Mouse (Mus musculus): ENCODE data around the gene Vps53. TPM values are rescaled to one million over a fixed set of nuclear protein-coding genes. Genes with fewer than 3 reads are reported as not detected.
A peak's percentile ranks its signal among the peaks of the same experiment; 100 is the strongest.
"Not testable (repeated sequence)": the region's sequence is repeated elsewhere in the genome, so short reads cannot be mapped to it uniquely, and the experiment has no call there.

The Vps53 gene
- total RNA-seq, 2 experiments from 2014 or later: 78.3 to 81.6 TPM

DNA sequence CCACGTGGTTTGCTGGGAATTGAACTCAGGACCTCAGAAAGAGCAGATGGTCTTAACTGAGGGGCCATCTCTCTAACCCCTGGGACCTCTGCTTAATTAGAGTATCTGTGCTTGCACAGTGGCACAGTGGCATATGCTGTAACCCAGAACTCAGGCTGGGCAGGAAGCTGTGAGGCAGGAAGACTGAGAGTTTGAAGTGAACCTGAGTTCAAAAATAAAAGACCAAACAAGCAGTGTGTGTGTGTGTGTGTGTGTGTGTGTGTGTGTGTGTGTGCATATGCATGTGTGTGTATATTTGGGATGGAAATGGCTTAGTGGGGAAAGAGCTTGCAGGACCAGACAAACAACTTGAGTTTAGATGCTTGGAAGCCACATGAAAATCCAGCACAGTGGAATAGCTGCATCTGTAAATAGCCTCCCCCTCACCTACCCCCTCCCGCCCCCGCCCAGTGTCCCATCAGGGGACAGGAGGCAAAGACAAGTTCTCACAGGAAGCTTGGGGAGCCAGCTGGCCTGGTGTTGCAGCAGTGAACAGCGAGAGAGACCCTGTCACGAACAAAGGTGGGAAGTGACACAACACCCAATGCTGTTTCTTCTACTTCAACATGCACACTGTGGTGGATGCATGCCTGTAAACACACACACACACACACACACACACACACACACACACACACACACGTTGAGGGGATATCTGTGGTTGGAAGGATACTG, 141.7 kb downstream of the Vps53 start:
- intact Hi-C loops (cut with DNase I): no loop called here

DNA sequence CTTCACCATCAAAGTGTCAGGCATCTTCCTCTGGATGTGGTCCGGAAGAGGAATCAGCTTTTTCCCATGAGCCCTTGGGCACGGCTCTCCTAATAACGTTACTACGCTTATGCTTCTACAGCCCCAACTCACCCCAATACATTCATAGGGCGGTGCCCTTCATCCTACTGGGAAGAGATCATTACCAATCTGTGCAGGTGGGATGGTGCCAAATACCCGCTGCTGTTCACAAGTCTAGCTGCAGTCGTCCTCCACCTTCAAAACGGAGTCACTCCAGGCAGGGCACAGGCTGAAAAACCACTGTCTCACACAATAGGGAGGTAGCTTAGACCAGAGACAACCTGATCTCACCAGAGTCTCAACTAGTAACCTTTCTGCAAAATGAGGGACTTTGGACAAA, 144.3 kb downstream of the Vps53 start:
- intact Hi-C loops (cut with DNase I): no loop called here
- DNase-seq (ENCODE audit: low spot score in 2 of 2): no peak

More for the DNA sequence above, 141.7 kb downstream of the Vps53 start:
- DNase-seq (ENCODE audit: low spot score in 2 of 2): no peak

DNA sequence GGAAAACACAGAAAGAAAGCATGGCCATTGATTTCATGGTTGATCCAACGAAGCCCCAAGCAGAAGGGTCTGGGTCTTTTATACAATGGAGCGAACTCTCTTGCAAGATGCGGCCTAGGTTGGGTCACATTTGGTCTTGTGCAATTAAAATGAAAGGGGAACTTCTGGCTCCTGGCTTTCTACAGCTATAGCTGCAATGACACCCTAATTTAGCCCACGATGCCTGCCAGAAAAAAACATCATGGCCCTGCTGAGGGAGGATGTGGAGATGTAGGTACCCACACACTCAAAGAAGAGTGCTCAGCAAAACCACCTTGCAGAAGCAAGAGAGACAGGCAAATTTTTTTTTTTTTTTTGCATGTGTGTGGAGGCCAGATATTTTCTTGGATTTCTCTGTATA, 145.6 kb downstream of the Vps53 start:
- peak in 1 of 2 experiments; percentile 62 for DNase-seq (ENCODE audit: low spot score in 2 of 2)
- intact Hi-C loops (cut with DNase I): no loop called here

DNA sequence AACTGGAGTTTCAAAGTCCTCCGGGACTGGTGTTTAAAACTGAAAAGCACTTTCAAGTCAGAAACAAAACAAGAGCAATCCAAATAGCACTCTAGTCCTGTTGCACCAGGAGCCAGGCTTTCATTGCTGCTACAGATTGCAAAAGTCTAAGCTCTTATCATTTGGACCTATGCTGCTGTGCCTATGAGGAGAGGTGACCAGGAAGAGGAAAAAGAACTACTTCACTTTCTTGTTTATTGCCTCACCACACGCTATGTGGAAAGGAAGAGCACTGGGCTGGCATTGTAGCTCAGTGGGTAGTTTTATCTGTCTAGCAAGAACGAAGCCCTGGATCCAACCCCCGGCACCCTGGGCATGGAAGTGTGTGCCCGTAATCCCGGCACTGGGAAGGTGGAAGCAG, 146.1 kb downstream of the Vps53 start:
- intact Hi-C loops (cut with DNase I): no loop called here
- DNase-seq (ENCODE audit: low spot score in 2 of 2): no peak

DNA sequence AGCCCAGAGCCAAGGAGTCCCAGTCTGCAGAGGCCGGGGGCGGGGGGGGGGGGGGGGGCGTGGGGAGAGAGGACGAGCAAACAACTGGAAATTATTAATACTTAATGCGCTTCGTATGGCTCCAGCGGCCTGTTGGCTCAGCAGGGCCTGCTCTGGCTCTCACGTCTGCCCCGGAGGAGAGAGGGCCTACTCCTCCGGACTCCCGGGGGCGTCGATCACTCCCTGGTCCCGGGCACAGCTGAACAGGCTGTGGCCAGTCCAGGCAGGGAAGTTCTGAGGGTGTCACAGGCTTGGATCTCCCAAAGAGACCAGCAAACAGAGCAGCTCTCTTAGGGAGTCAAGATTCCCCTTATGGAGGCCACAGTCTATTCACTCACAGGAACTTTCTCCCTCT, 151.4 kb downstream of the Vps53 start:
- intact Hi-C loops (cut with DNase I): no loop called here
- no peak for DNase-seq (ENCODE audit: low spot score in 2 of 2)

DNA sequence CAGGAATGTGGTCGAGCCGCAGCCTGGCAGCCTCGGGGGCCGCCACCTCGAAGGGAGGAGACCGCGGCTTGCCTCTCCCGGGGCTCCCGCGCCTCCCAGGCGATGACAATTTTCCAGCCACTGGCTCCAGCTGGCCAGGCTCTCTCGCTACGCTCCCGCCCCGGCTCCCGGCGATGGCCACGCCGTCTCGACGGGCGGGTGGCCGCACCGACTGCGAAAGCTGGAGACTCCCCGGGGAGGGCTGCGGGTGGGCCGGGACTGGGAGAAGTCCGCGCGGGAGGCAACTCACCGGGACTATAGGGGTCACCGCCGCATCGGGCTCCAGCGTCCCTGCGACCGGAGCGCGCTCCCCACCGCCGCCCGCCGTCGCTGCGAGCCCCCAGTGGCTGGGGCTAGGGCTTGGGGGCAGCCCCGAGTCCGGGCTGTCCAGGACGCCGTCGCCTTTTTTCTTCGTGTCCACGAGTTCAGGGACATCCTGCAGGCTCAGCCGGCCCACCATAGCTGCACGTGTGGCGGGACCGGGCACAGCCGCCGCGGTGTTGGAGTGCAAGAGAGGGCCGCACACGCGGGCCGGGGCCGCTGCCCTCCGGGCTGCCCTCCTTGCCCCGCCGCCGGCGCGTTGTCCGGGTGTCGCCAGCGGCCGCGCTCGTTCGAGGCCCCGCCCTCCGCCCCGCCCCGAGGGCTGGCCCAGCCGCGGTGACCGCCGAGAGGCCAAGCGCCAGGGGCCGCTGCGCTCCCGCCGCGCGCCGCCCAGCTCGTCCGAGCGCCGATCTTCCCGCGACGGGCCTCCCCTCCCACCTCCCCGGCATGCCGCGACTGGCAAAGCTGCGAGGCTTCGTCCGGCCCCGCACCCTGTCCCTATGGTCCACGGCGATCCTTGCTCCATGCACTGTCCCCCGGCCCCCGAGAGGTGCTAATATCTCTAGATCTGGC, 152.0 kb downstream of the Vps53 start, which contains the start of gene Rflnb:
TSS of gene Rflnb (minus strand) at position 644 of the 933 bp plus-strand sequence.
- DNase-seq (ENCODE audit: low spot score in 2 of 2): peak; percentile 42 to 70
- intact Hi-C loops (cut with DNase I): no loop called here

DNA sequence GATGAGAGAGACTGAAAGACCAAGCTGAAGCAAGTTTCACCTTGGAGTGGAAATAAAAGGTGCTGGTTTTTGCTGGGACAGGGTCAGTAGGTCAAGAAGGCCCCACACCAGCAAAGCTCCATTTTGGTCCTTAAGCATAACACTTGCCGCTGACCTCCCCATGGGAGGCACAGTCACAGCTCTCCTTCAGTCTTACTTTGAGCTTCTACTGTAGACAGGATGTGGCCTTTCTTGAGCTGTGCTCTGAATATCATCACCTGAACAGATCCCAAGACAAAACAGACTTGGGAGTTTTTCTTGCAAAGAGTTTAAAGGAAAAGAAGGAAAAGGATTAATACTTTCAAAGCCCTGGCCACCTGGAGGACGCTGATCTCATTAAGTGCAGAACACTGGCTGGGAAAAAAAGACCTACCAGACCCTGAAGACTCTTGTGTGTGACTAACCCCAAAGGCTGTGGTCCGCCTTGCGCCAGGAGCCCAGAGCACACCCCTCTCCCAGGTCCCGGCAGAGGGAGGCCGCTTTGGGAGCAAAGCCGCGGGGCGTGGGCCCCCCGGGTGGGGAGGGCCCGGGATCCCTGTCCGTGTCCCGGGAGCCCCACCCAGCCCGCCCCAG, 152.8 kb downstream of the Vps53 start:
- DNase-seq (ENCODE audit: low spot score in 2 of 2): no peak
- intact Hi-C loops (cut with DNase I): no loop called here

DNA sequence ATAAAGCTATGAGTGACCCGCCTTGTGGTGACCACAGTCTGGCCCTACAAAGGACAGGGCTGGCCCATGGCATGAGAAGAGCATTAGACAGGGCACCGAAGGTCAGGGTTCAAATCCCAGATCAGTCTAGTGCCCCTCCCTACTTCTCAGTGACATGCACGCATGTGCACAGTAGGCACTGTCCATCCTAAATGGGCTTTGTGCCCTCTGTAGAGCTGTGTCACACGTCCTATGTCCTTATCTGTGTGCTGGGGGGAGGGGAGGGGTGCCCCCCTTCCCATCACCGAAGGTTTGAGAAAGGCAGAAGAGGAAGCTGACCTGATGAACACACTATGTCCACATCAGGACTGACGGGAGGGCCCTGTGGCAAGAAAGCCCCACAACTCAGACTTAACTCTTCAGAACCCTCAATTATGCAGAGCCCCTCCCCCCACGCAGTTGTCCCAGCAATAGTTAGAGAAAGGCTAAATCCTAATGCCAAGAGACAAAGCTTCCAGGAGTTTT, 154.3 kb downstream of the Vps53 start:
- no peak for DNase-seq (ENCODE audit: low spot score in 2 of 2)
- intact Hi-C loops (cut with DNase I): no loop called here

DNA sequence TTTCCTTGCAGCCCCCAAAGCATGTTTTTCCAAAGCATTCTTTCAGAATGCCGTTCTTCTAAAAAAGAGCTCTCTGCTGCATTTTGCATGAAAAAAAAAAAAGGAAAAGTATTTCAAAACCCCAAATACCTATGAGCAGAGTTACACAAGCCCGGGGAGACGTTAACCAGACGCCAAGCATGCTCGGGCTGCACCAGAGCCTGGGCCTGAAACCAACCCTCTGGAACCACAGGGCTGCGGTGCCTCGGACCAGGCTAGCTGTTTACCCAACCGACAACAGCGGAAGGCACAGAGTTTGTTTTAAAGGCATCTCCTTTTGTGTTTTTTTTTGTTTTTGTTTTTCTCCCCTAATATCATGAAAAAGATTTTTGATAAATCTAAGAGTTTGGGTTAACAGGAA, 158.5 kb downstream of the Vps53 start:
- DNase-seq (ENCODE audit: low spot score in 2 of 2): no peak
- intact Hi-C loops (cut with DNase I): no loop called here

DNA sequence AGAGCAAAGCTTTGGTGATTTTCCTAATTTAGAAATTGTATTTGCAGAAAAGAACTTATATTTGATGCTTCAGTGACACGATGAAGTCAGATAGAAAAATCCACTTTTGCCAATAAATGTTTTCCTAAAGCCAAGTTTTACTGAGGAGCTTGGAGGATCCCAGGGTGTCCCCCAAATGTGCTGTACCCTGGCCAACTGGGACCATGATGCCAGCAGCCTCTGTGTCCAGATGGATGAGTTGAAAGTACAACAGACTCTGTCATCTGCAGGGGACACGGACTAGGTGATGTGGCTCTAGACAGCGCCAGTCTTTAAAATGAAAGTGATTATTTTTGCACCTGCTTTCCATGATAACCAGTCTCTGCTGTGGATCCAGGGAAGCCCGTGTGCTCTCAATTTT, 159.6 kb downstream of the Vps53 start:
- no peak for DNase-seq (ENCODE audit: low spot score in 2 of 2)
- intact Hi-C loops (cut with DNase I): no loop called here

DNA sequence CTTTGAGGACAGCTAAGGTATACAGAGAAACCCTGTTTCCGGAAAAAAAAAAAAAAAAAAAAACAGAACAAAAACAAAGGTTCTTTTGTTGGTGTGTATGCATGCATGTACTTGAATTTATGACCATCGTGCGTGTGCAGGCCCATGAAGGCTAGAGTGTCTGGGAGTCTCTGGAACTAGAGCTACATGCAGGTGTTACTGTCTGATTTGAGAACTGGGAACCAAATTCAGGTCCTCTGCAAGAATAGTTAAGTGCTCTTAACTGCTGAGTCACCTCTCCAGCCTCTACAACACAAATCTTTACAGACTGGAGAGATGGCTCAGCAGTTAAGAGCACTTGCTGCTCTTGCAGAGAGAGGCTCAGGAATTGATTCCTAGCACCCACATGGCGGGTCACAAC, 163.6 kb downstream of the Vps53 start:
- intact Hi-C loops (cut with DNase I): no loop called here
- DNase-seq (ENCODE audit: low spot score in 2 of 2): no peak

DNA sequence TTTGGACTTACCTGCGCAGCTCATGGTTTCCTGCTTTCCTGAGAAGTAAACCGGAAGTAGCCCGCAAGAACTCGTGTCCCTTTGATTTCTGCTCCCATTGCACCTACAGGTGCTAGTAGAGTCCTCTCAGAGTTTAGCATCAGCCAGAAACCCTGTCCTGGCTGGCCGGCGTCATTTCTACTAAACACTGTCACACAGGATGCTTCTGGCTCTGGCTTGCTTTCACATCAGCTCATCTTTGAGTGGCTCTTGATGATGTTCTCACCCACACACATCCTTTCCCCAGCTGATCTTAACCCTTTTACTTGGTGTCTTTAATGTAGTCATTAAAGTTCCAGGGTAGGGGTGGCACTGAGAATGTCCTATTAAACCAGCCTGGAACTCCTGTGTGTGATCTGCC, 164.2 kb downstream of the Vps53 start:
- DNase-seq (ENCODE audit: low spot score in 2 of 2): no peak
- intact Hi-C loops (cut with DNase I): no loop called here

DNA sequence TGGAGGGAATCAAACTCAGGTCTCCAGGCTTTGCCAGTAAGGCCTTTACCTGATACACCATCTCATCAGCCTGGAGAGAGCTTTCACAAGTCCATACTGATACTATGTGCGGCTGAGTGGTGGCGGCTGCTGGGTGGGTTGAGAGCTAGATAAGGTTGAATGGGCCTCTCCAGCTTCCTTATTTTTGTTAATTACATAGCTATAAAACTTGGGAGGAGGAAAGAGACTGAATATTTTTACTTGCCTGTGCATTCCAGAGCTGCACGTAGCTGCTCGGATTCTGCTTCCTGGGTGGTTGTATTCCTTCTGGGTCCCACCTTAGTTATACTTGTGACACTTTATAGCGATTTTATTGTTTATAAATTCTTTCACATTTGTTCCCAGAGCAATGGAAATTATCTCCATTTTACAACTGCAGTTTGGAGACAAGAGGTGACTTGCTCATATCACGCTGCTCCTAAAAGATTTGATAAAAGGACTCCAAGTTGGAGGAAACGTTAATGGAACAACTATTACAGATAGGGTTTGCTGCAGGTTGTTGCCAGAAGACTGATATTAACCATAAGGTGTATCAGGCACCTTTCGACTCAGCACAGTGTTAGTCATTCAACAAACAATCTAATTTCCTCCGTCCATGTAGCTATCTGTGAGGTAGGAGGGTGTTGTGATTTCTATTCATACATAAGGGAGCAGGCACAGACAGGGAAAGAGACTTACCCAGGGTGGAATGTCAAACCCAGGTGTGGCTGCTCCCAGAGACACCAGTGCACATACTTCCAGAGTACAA, 168.4 kb downstream of the Vps53 start:
- DNase-seq (ENCODE audit: low spot score in 2 of 2): no peak
- intact Hi-C loops (cut with DNase I): no loop called here

DNA sequence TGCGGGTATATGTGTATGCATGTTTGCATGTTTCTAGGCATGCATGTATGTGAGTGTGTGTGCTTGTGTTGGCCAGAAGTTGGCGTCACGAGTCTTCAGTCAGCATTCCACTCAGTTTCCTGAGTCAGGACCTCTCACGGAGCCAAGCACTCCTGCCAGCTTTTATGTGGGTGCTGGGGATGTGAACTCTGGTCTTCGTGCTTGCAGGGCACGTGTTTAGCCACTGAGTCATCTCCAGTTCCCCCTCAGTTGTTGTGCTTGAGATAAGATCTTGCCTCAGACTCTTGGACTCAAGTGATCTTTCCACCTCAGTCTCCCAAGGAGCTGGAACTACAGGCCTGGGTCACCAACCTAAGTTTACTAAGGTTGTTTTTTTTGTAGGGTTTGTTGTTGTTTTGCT, 170.3 kb downstream of the Vps53 start:
- intact Hi-C loops (cut with DNase I): no loop called here
- no peak for DNase-seq (ENCODE audit: low spot score in 2 of 2)

DNA sequence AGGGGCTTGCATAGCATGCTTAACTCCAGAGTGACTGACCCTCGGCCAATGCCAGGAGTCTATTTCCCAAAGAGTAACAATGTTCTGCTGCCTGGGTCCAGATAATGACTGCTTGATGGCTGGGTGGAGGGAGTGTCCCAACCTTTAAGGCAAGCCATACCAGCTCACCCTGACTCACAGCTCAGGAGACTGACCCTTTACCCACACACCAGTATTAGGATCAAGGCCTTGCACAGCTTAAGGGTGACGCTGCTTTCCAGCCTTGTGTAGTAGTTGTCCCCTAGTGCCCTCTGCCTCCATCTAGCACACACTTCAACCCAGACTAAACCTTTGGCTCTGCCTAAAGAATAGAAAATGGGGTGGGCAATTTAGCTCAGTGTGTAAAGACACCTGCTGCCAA, 171.3 kb downstream of the Vps53 start:
- intact Hi-C loops (cut with DNase I): no loop called here

DNA sequence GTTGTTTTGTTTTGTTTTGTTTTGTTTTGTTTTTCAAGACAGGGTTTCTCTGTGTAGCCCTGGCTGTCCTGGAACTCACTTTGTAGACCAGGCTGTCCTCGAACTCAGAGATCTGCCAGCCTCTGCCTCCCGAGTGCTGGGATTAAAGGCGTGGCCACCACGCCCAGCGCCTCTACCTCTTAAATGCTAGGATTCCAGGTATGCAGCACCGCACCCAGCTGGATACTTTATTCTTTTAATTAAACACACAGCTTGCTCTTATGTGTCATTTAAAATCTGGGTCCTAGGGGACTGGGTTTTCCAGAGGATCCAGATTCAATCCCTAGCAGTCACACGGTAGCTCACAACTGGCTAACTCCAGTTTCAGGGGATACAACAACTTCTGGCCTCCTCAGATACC, 175.2 kb downstream of the Vps53 start:
- DNase-seq (ENCODE audit: low spot score in 2 of 2); intact Hi-C loops (cut with DNase I): not testable (repeated sequence)

More for the DNA sequence above, 171.3 kb downstream of the Vps53 start:
- no peak for DNase-seq (ENCODE audit: low spot score in 2 of 2)

DNA sequence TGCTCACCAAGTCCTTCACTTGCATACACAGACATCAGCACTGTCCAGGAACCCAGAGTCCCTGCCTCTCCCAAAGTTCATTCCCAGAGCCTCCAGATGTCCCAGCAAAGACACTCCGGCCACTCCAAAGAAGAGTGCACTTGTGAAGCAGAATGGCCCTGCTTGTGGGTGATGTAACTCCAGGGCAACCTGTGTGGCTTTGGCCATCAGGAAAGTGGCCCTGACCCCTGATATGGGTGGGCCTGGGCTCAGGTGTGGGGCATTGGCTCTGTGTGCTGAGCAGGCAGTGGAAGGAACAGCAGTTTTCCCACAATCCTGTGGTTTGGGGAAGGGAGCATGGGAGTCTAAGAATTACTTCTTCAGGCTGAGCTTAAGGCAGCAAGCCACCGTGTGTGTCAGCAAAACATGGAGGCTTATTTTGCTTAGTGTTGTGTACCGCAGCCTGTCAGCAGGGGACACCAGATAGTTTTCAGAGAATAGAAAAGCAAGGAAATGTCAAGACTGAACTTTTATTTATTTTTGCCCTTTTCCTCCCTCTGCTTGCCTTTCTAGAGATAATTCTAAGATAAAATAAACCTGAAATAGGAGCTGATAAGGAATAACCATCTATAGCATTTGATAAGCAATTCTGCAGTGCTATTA, 178.1 kb downstream of the Vps53 start:
- intact Hi-C loops (cut with DNase I): no loop called here
- DNase-seq (ENCODE audit: low spot score in 2 of 2): peak in 1 of 2 experiments; percentile 19

DNA sequence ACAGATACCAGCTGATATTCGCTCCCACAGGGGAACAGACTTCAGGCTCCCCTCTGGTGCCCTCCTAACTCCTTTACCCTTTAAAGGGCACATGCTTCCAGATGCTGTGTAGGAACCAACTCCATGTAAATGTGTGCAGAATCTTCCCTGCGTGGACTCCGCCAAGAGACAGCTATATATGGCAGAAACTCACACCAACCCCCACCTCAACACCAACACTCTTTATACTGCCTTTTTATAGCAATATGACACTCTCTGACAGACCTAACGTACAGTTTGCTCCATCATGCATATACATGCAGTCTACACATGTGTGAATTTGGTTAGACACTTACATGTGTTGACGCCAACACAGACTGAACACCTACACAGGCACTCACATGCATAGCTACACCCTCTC, 178.7 kb downstream of the Vps53 start:
- DNase-seq (ENCODE audit: low spot score in 2 of 2): peak; percentile 1 to 67
- intact Hi-C loops (cut with DNase I): no loop called here

Measured in left cerebral cortex, postnatal 25 days (tissue).